Mouse (Mus musculus): ENCODE measurements at regions not wholly inside any gene's neighbourhood (a gene's known extent, or its start where the extent isn't known, plus 50 kb on each side); places are given as distances from the start of the nearest gene placed in this dataset.

- DNase-seq (ENCODE audit: low spot score) (no peak), ATAC-seq (ENCODE audit: extremely low read depth, insufficient number of reproducible peaks, low FRiP score, poor library complexity, severe bottlenecking) (no peak)
- Histone ChIP-seq H3K9me3 (replicated peaks) (no peaks in the 10 kb centered on the region), H3K4me1 (ENCODE audit: insufficient read depth, low read depth, low read length) (no peaks in the 10 kb centered on the region), H3K36me3 (replicated peaks) (no peaks in the 10 kb centered on the region), H3K27me3 (ENCODE audit: insufficient read depth, low read length) (no peaks in the 10 kb centered on the region), H3K4me3 (ENCODE audit: low read depth, low read length) (no peak overlapping the region)
- TF ChIP-seq GATA1 (IDR thresholded peaks at IDR 0.05; ENCODE audit: borderline replicate concordance, low read length), result no peak
- no peak for TF ChIP-seq GATA2 (IDR thresholded peaks at IDR 0.05; ENCODE audit: borderline replicate concordance, low read depth, low read length)
- no peak for TF ChIP-seq CTCF (IDR thresholded peaks at IDR 0.05; ENCODE audit: low read depth, low read length)
- no peak for TF ChIP-seq TAL1 (conservative IDR thresholded peaks at IDR 0.05; ENCODE audit: low read depth, low read length)
- TF ChIP-seq POLR2AphosphoS5 (IDR thresholded peaks at IDR 0.05; ENCODE audit: insufficient replicate concordance, low read depth, low read length), result no peak
Measured at GRCm38 (mm10) chr9:41333526-41333925, 172.0 kb upstream of the Ubash3b start.

- Histone ChIP-seq H3K9me3 (replicated peaks) (no peaks in the 10 kb centered on the region), H3K27me3 (ENCODE audit: insufficient read depth, low read length) (no peaks in the 10 kb centered on the region), H3K36me3 (replicated peaks) (no peaks in the 10 kb centered on the region), H3K4me1 (ENCODE audit: insufficient read depth, low read depth, low read length) (no peaks in the 10 kb centered on the region), H3K4me3 (ENCODE audit: low read depth, low read length) (no peak overlapping the region)
- DNase-seq (ENCODE audit: low spot score) (no peak), ATAC-seq (ENCODE audit: extremely low read depth, insufficient number of reproducible peaks, low FRiP score, poor library complexity, severe bottlenecking) (no peak)
- TF ChIP-seq CTCF (IDR thresholded peaks at IDR 0.05; ENCODE audit: low read depth, low read length), result no peak
- TF ChIP-seq TAL1 (conservative IDR thresholded peaks at IDR 0.05; ENCODE audit: low read depth, low read length), result no peak
- TF ChIP-seq POLR2AphosphoS5 (IDR thresholded peaks at IDR 0.05; ENCODE audit: insufficient replicate concordance, low read depth, low read length), result no peak
- TF ChIP-seq GATA2 (IDR thresholded peaks at IDR 0.05; ENCODE audit: borderline replicate concordance, low read depth, low read length), result no peak
- no peak for TF ChIP-seq GATA1 (IDR thresholded peaks at IDR 0.05; ENCODE audit: borderline replicate concordance, low read length)
Measured at GRCm38 (mm10) chr9:41328959-41329358, 167.5 kb upstream of the Ubash3b start.

GRCm38 (mm10) chr9:41328480-41328879 lies 167.0 kb upstream of the Ubash3b start:
- DNase-seq (ENCODE audit: low spot score) (no peak), ATAC-seq (ENCODE audit: extremely low read depth, insufficient number of reproducible peaks, low FRiP score, poor library complexity, severe bottlenecking) (no peak)
- TF ChIP-seq TAL1 (conservative IDR thresholded peaks at IDR 0.05; ENCODE audit: low read depth, low read length) (no peak), GATA2 (IDR thresholded peaks at IDR 0.05; ENCODE audit: borderline replicate concordance, low read depth, low read length) (no peak), CTCF (IDR thresholded peaks at IDR 0.05; ENCODE audit: low read depth, low read length) (no peak), POLR2AphosphoS5 (IDR thresholded peaks at IDR 0.05; ENCODE audit: insufficient replicate concordance, low read depth, low read length) (no peak), GATA1 (IDR thresholded peaks at IDR 0.05; ENCODE audit: borderline replicate concordance, low read length) (no peak)
- no peaks in the 10 kb centered on the region for H3K36me3 ChIP-seq (replicated peaks)
- no peaks in the 10 kb centered on the region for H3K4me1 ChIP-seq (ENCODE audit: insufficient read depth, low read depth, low read length)
- H3K4me3 ChIP-seq (ENCODE audit: low read depth, low read length), result no peak overlapping the region
- H3K27me3 ChIP-seq (ENCODE audit: insufficient read depth, low read length), result no peaks in the 10 kb centered on the region
- H3K9me3 ChIP-seq (replicated peaks), result no peaks in the 10 kb centered on the region

GRCm38 (mm10) chr9:41328056-41328455 lies 166.6 kb upstream of the Ubash3b start:
- no peak for DNase-seq (ENCODE audit: low spot score)
- no peaks in the 10 kb centered on the region for H3K27me3 ChIP-seq (ENCODE audit: insufficient read depth, low read length)
- no peak overlapping the region for H3K4me3 ChIP-seq (ENCODE audit: low read depth, low read length)
- H3K9me3 ChIP-seq (replicated peaks), result no peaks in the 10 kb centered on the region
- no peaks in the 10 kb centered on the region for H3K4me1 ChIP-seq (ENCODE audit: insufficient read depth, low read depth, low read length)
- H3K36me3 ChIP-seq (replicated peaks), result no peaks in the 10 kb centered on the region
- TF ChIP-seq GATA2 (IDR thresholded peaks at IDR 0.05; ENCODE audit: borderline replicate concordance, low read depth, low read length) (no peak), POLR2AphosphoS5 (IDR thresholded peaks at IDR 0.05; ENCODE audit: insufficient replicate concordance, low read depth, low read length) (no peak), GATA1 (IDR thresholded peaks at IDR 0.05; ENCODE audit: borderline replicate concordance, low read length) (no peak), CTCF (IDR thresholded peaks at IDR 0.05; ENCODE audit: low read depth, low read length) (no peak), TAL1 (conservative IDR thresholded peaks at IDR 0.05; ENCODE audit: low read depth, low read length) (no peak)
- ATAC-seq (ENCODE audit: extremely low read depth, insufficient number of reproducible peaks, low FRiP score, poor library complexity, severe bottlenecking), result no peak

GRCm38 (mm10) chr9:41327561-41327960 lies 166.1 kb upstream of the Ubash3b start:
- ATAC-seq (ENCODE audit: extremely low read depth, insufficient number of reproducible peaks, low FRiP score, poor library complexity, severe bottlenecking), result no peak

GRCm38 (mm10) chr9:41326772-41327560 lies 165.5 kb upstream of the Ubash3b start:
- no peaks in the 10 kb centered on the region for H3K27me3 ChIP-seq (ENCODE audit: insufficient read depth, low read length)
- no peaks in the 10 kb centered on the region for H3K4me1 ChIP-seq (ENCODE audit: insufficient read depth, low read depth, low read length)
- DNase-seq (ENCODE audit: low spot score), result no peak
- ATAC-seq (ENCODE audit: extremely low read depth, insufficient number of reproducible peaks, low FRiP score, poor library complexity, severe bottlenecking), result no peak
- no peak overlapping the region for H3K4me3 ChIP-seq (ENCODE audit: low read depth, low read length)
- H3K36me3 ChIP-seq (replicated peaks), result no peaks in the 10 kb centered on the region
- TF ChIP-seq GATA2 (IDR thresholded peaks at IDR 0.05; ENCODE audit: borderline replicate concordance, low read depth, low read length) (no peak), POLR2AphosphoS5 (IDR thresholded peaks at IDR 0.05; ENCODE audit: insufficient replicate concordance, low read depth, low read length) (no peak), TAL1 (conservative IDR thresholded peaks at IDR 0.05; ENCODE audit: low read depth, low read length) (no peak), GATA1 (IDR thresholded peaks at IDR 0.05; ENCODE audit: borderline replicate concordance, low read length) (no peak), CTCF (IDR thresholded peaks at IDR 0.05; ENCODE audit: low read depth, low read length) (no peak)
- H3K9me3 ChIP-seq (replicated peaks), result no peaks in the 10 kb centered on the region

More at GRCm38 (mm10) chr9:41327561-41327960, 166.1 kb upstream of the Ubash3b start:
- H3K9me3 ChIP-seq (replicated peaks), result no peaks in the 10 kb centered on the region
- H3K4me1 ChIP-seq (ENCODE audit: insufficient read depth, low read depth, low read length), result no peaks in the 10 kb centered on the region
- H3K4me3 ChIP-seq (ENCODE audit: low read depth, low read length), result no peak overlapping the region
- H3K27me3 ChIP-seq (ENCODE audit: insufficient read depth, low read length), result no peaks in the 10 kb centered on the region
- H3K36me3 ChIP-seq (replicated peaks), result no peaks in the 10 kb centered on the region
- no peak for DNase-seq (ENCODE audit: low spot score)
- TF ChIP-seq GATA2 (IDR thresholded peaks at IDR 0.05; ENCODE audit: borderline replicate concordance, low read depth, low read length), result no peak
- TF ChIP-seq POLR2AphosphoS5 (IDR thresholded peaks at IDR 0.05; ENCODE audit: insufficient replicate concordance, low read depth, low read length), result no peak
- no peak for TF ChIP-seq CTCF (IDR thresholded peaks at IDR 0.05; ENCODE audit: low read depth, low read length)

Measured in G1E (cell line).